Mouse (Mus musculus) right cerebral cortex, postnatal 14 days (tissue): ENCODE data around the gene C730034F03Rik.

Experiments used
- DNase-seq: peaks from one replicate; pipeline ENCODE4 v3.0.0; 2022

The C730034F03Rik gene

DNA sequence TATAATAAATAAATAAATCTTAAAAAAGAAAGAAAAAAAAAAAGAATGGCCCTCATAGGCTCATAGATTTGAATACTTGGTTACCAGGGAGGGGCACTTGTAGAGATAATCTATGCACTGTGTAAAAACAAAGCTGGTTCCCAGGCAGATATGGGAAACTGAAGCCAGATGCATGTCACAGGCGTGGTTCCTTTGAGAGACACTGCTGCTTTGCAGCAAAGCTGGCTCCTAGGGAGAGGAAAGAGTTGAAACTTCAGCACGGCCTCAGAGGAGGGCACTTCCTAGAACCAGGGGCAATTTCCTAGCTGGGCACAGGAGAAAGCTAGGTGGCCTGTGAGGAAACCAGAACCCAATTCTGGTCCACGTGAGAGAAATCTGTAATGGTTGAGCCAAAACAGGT lies 4.7 kb downstream of the C730034F03Rik start:
- no peak for DNase-seq

DNA sequence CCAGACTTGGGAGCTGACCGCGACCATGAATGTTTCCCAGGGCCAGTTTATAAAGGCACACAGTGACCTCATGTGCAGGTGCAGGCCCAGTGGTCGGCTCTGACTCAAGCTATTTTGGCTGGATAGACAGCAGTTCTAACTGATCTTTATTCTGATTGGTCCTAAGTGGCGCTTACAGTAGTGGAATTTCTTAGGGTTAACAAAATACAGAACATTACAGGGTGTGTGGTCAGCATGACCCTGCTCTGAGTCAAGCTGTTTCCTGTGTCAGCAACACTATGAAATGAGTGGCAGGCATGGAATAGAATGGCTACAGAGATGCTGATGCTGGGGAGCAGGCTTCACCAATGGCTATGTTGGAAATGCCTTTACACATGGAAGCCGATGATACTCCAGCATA lies 6.5 kb downstream of the C730034F03Rik start:
- no peak for DNase-seq

DNA sequence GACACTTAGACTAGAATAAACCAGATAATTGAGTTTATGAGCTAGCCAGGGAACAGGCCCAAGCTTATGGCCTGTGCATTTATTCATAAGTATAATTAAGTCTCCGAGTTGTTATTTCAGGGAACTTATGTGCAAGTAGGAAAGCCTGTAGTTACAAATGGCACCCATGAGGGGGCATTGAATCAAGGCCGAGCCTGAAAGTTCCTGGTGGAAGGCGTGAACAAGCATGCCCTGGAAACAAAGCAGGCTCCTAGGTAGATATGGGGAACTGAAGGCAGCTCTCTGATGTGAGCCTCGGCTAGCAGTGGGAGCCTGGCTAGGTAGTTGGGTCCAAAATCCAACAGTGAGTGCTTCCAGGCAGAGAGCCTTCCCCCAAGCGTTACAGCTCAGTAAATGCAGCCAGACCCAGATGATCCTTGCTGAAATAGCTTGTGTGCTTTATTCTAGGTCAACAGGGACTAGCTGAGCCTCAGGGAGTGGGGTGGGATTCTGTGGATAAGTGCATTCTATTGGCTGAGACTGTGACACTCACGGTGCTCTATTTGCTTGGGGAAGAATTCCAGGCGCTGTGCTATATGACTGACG lies 13.2 kb downstream of the C730034F03Rik start:
- no peak for DNase-seq

DNA sequence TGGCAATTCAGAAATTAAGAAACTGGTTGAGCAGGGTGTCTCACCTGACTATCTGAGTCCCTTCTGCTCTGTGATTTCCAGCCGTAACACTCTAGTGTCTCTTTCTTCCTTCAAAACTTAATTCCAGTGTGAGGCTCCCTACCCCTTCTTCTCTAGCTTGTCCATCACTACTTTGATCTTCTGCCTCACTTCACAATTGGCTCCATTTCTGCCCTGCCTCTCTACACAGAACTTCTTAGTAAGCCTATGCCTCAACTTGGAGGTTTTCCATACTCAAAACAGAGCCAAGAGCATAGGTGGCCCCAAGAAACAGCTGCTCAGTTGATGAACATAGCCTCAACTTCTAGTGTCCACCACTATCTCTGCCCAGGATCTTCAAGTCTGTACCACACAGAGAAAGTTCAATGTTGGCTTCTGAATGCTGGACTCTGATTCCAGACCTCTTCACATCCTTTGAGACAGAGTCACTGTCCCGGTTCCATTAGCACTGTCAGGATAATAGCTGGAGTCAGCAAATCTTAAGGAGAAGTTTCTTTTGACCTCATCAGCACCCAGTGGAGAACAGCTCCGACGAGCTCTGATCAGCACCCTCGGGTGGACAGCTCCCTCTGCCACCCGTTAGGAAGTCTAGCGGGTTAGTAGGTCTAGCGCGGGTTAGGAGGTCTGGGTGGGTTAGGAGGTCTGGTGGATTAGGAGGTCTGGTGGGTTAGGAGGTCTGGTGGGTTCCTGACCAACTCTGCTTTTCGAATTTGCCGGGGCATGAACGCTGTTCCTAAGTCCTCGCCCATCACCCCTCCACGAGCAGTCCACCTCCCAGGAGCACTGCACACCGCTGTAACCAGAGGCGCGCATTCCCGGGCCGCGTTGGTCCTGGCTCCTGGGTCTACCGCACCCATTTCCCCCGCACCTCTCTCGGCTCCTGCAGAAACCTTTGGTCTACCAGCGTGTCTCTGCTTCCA lies 23.8 kb downstream of the C730034F03Rik start:
- DNase-seq: no peak

DNA sequence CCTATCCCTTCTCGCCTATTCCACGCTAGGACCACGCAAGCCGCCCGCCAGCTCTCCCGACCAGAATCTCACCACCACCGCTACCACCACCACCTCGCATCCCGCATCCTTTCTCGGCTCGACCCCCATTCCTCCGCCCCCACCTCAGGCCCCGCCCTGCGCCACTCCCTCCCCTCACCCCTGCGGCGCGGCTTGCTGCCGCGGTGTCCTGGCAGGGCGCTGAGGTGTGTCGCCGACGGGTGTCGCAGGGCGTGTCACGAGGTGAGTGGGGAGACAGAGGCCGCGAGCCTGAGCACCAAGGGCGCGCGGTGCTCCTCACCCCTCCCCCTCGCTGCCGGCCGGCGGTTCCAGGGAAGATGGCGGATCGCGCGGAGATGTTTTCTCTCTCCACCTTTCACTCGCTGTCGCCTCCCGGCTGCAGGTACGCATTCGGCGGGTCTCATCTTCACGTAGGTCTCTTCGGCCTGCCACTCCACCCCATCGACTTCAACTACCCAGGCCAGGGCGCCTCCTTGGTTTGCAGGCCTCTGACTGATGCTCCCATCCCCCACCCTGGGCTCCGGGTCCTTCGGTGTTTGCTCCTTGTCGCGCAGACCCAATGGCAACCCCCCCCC lies 24.6 kb downstream of the C730034F03Rik start, which contains the start of gene Mapk8ip2:
Gene Mapk8ip2 (plus strand): TSS at position 49 of the 614 bp plus-strand sequence.
- DNase-seq: peak; percentile 68

DNA sequence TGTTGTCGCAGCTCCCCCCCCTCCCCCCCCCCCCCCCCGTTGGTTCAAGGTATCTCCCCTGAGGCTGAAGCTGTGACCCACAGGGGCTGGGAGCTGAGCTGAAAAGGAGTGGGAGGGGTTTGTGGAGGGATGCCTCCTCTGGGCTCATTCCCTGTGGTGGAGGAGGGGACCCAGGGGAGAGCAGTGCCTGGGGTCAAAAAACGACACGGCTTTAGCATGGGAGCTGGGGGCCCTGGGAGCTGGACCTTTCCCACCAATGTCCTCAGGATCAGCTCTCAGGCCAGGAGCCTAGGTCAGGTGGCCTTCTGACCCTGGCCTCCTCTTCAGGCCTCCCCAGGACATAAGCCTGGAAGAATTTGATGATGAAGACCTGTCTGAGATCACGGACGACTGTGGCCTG lies 25.5 kb downstream of the C730034F03Rik start:
- no peak for DNase-seq

DNA sequence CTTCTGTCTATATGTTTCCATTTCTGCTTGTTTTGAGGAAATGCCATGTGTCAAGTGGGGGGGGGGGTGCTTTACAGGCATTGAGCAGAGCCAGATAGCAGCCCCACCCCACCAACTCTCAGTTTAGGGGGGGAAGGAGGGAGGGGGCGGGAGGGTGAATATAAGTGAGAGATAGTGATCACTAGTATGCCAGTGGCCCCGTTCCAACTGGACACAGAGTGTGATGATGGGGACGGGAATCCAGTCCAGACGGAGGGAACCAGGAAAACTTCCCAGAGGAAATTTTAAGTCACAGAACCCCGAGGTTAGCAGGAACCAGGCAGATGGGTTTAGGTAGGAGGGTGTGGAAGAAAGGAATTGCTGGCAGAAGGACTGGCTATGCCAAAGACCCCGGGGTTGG lies 26.3 kb downstream of the C730034F03Rik start:
- DNase-seq: no peak

DNA sequence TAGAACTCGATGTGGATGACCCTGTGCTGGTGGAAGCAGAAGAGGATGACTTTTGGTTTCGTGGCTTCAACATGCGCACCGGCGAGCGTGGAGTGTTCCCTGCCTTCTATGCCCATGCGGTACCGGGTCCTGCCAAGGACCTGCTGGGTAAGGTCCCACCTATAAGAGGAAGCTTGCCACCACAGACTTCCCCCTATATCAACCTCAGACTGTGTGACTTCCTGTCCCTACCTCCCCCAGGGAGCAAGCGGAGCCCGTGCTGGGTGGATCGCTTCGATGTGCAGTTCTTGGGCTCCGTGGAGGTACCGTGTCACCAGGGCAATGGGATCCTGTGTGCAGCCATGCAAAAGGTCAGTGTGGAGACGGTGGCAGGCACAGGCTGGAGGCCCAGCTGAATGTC lies 29.6 kb downstream of the C730034F03Rik start:
- no peak for DNase-seq

DNA sequence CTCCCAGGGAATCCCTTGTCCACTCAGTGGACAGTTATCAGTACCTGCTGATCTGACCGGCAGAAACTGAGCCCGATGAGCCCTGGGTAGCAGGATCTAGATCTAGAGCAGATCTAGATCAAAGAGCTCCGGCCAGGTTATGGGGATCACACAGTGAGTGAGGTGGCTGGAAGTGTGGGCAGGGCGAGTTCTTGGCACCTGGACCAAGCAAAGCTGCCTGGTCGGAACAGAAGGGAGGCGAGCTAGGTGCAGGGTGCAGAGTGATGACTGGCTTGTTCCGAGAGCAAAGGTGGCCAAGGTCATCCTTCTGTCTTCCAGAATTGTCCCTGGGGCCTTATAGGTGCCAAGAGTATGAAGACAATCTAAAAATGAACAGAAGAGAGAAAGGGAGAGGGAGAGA lies 30.4 kb downstream of the C730034F03Rik start:
- no peak for DNase-seq

DNA sequence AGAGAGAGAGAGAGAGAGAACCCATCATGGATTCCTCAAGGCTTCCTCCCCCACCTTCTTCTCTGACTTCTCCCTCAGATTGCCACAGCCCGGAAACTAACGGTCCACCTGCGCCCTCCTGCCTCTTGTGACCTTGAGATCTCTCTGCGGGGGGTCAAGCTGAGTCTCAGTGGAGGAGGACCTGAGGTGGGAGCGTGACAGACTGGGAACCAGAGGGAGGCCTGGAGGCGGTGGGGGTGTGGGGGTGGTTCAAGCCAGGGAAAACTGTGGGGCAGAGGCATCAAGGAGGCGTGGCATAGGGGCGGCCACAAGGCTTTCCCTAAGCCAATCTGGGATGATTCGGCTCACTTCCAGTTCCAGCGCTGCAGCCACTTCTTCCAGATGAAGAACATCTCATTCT lies 30.9 kb downstream of the C730034F03Rik start:
- DNase-seq: no peak

DNA sequence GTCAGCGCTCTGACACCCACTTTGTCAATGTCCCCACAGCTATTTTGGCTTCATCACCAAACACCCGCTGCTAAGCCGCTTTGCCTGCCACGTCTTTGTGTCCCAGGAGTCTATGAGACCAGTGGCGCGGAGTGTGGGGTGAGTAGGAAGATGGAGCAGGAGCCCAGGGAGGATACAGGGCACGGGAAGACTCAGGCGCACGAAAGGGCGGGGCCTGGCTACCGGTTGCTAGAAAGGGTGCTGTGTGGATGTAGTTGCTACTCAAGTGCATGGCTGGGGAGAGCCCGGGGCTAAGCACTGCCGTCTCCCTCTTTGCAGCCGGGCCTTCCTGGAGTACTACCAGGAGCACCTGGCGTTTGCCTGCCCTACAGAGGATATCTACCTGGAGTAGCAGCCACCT lies 31.9 kb downstream of the C730034F03Rik start:
- no peak for DNase-seq

DNA sequence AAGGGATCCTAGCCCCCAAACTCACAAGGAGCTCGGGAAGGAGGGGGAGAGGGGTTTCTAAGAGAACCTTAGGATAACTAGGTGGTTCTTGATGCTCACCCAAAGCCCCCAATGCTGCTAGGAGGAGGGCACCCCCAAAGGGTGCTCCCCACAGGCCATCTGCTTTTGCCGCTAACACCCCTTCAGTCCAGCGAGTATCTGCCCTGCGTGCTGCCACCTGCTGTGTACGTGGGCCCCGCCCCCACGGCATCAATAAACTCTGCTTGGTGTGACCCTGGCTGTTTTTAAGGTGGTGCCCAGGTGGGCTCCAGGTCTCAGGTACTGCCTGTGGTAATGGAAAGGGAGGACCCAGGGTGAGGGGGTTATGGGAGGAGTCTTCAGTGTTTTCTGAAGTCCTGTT lies 32.8 kb downstream of the C730034F03Rik start:
- no peak for DNase-seq

DNA sequence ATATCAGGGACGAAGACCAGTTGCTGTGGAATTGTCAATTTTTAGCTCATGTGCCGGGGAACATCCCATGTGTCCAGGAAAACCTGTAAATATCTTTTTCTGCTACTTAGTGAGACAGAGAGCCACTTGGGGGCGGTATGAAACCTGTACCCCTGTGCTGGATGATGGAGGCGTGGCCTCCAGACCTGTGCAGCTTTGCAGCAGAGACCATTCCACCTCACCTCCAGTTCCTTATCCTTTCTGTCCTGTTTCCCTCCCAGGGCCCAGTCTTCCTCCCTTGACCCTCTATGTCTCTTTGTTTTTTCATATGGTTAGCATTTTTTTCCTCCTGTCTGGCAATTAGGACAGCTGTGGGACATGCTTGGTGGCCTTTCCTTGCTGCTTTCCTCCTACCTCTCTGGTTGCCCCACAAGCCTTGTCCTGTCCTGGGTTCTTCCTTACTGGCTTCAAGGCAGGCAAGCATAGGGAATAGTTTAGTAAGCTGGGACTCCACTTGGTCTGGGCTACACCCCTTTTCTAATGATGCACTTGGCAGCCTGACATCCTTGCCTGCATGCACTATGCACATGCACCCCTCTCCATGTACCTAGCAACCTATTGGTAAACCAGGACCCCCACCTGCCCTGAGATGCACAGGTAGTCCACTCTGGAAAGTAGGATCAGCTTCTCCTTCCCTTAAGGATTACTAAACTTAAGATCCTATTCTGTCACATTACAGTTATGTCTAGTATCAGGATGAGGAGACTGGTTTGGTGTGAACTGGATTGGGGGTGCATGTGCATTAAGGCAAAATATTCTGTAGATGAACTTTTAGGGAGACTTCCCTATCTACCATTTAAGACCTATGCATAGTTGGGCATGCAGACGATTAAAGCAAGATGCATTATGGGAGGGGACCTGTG lies 34.2 kb downstream of the C730034F03Rik start:
- no peak for DNase-seq

DNA sequence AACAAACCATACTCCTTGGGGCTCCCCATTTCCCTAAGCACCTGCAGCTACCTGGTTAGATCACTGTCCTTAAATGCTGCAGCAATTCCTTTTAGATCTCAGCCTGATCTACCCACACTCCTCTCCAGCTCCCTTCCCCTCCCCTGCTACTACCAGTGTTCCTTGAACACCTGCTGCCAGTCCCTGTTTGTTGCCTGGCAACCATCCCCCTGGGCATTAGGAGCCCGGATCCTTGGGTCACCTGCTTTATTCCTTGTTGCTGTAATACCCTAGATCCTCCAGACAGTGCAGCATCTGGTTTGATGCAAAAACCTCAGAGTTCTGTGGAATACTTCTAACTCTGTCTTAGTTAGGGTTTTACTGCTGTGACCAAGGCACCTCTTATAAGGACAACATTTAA lies 35.7 kb downstream of the C730034F03Rik start:
- DNase-seq: no peak

DNA sequence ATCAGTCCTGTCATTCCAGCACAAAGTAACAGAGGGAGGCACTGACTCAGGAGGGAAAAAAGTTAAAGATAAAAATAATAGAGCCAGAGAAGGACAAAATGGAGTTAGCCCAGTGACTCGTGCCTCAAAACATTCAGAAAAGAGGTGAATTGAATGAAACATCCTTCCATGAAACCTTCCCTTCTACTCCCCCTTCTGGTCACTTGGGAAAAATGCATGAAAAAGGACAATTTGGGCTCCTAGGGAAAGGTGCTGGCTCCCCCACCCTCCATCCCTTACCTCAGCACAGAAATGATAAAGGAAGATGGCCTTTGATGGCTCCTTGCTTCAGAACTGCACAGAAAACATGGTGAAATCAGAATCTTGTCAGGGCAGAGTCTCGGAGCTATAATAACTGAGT lies 39.2 kb downstream of the C730034F03Rik start:
- DNase-seq: no peak

DNA sequence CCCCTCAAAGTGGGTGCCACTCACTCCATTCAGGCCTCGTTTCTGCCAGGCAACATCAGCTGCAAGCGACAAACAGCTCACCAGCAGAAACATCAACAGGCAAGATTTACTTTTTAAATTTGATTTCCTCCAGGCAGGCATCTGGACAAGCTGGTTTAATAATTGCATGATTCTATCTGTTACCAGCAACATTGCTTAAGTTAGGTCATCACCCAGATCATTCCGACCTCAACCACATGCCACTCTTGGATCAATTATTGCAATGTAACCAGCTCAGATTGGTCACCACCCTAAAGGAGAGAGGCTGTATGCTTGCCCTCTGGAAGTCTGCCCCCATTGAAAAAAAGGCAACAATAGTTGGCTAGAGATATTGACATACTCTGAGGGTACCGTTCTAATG lies 42.1 kb downstream of the C730034F03Rik start:
- DNase-seq: no peak

DNA sequence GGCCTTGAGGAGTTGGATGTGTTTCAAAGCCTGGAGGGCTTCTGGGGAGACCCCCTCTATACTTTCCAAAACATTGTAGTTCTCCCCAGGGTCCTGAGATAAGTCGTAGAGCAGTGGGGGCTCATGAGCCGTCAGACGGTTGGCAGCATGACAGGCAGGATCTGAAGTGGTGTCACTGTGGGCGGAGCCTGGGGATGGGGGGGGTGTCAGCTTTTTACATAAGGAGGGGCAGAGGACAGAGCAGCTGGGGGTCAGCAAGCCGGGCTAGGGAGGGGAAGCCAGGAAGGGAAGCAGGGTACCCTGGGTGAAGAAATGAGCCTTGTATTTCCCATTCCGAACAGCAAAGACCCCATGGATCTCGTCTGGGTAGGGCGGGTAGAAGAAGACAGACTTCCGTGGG lies 44.0 kb downstream of the C730034F03Rik start:
- no peak for DNase-seq

DNA sequence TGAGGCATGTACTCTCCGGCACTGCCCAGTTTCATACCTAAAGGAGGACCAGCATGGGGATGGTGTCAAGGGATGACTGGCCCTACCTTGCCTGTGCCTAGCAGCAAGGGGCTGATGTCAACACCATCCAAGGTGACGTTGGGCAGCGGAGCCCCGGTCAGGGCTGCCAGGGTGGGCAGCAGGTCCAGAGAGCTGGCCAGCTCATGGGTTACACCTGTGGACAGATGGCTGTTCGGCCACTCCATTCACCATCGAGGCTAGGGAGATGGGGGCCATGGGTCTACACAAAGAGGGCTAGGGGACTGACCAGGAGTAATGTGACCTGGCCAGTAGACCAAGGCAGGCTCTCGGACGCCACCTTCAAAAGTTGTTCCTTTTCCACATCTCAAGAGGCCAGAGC lies 44.5 kb downstream of the C730034F03Rik start:
- DNase-seq: no peak

DNA sequence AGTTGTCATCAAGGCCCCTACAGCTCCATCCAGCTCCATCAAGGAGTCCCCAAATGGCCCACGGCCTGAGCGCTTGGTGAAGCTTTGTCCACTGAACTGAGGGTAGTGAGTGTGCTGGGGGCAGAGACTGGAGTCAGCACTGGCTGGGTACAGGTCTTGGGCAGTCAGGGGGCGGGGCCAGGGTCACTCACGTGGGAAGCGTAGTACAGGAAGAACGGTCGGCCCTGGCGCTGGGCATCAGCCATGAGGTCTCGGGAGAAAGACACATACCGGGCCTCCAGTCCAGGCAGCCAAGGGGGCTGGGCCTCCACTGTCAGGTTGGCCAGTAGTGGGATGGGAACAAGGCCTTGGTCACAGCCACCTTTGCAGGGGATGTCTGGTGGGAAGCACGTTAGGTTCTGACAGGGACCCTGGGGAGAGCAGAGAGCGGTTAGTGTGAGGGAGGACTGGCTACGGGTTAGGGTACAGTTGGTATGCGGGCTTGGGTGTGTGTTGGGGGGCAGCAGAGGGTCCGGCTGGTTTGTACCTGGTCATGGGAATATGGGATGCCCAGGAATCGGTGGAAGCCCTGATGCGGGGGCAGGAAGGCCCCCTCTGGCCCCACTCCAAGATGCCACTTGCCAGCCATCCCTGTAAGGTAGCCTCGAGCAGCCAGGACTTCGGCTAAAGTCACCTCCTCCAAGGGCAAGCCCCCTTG lies 45.4 kb downstream of the C730034F03Rik start:
- no peak for DNase-seq

DNA sequence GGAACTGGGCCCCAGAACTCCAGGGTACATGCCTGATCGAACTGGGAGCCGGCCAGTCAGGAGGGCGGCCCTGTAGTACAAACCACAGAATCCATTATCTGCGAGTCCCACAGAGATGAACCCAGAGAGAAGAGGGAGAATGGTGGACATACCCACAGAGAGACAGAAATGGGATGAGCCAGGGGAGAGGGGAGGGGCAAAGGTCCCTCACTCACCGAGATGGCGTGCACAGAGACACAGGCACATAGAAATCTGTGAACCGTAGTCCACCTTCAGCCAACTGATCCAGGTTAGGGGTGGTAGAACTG lies 45.9 kb downstream of the C730034F03Rik start:
- DNase-seq: no peak

DNA sequence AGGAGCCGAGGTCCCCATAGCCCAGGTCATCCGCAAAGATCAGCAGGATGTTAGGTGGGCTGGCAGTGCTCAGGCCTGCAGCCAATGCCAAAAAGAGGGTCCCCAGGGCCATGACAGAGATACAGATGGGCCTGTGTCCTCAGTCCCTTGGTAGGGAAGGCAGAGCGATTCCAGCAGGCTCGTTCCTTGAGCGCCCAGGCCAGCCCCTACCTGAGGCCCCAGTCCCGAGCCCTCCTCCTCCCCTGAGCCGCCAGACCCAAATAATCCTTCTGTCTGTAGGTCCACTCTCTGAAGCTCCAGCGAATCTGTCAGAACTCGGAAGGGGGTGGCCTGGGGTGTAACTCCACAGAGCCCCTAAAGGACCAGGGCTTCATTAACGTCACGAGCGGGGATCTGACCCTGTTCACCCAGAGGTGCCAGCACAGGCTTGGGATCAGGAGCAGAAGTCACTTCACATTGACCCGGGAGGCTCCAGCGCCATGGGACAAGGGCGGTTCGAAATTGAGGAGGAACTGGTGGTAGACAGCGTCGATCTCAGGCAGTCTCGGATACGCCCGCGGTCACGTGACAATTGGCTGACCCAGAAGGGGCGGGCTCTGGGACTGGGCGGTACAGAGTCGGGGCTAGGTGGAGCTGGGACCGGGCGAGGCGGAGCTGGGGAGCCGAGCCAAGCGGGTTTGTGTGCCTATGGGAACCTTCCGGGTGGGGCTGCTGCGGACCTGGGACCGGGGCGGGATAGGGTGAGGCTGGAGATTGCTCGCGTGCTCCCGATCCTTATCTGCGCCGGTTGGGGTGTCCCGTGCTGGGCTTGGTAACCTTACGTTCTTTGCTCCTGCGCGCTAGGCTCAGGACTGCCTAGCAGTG lies 46.5 kb downstream of the C730034F03Rik start:
- peak; percentile 92 for DNase-seq

DNA sequence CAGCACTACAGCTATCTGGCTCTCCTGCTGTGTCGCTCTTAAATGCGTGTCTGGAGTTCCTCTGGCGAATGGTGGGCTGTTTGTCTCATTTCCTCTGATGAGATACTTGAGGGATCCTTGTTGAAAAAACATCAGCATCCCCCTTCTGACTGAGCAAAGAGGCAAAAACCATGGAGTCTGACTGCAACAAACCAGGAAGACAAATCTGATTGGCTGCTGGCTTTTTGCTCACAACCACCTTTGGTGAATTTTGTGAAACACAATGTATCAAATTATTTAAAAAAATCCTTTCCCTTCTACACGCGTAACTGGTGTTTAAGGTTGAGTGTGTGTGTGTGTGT lies 47.1 kb downstream of the C730034F03Rik start:
- DNase-seq: no peak
